Mouse (Mus musculus) ovary, postnatal 10 days (tissue): ENCODE measurements at regions not wholly inside any gene's neighbourhood (a gene's known extent, or its start where the extent isn't known, plus 50 kb on each side); places are given as distances from the start of the nearest gene placed in this dataset.

Experiments
- DNase-seq: peaks from one replicate; pipeline ENCODE4 v3.0.0; 2022; ENCODE audit warnings: low spot score

- DNase-seq, result no peak
These were observed 430.4 kb downstream of the Adgrl2 start for GRCm38 (mm10) chr3:148559752-148560460.

- no peak for DNase-seq
These were observed 431.7 kb downstream of the Adgrl2 start for GRCm38 (mm10) chr3:148558592-148559157.

- DNase-seq, result no peak
These were observed 435.0 kb downstream of the Adgrl2 start for GRCm38 (mm10) chr3:148555324-148555723.

- DNase-seq, result no peak
These were observed 439.6 kb downstream of the Adgrl2 start for GRCm38 (mm10) chr3:148550716-148551115.

GRCm38 (mm10) chr3:148544929-148545328, 445.4 kb downstream of the Adgrl2 start:
- DNase-seq, result no peak

- DNase-seq, result no peak
These were observed 448.1 kb downstream of the Adgrl2 start for GRCm38 (mm10) chr3:148542217-148542616.

- DNase-seq, result no peak
These were observed 452.6 kb downstream of the Adgrl2 start for GRCm38 (mm10) chr3:148537669-148538271.

- no peak for DNase-seq
These were observed 460.5 kb downstream of the Adgrl2 start for GRCm38 (mm10) chr3:148529893-148530292.

GRCm38 (mm10) chr3:148510381-148510780, 480.0 kb downstream of the Adgrl2 start:
- DNase-seq, result no peak

- DNase-seq, result no peak
These were observed 485.4 kb downstream of the Adgrl2 start for GRCm38 (mm10) chr3:148504928-148505327.

GRCm38 (mm10) chr3:148503432-148503831, 486.9 kb downstream of the Adgrl2 start:
- DNase-seq, result no peak

- no peak for DNase-seq
These were observed 488.6 kb downstream of the Adgrl2 start for GRCm38 (mm10) chr3:148501801-148502200.

- DNase-seq, result no peak
These were observed 493.7 kb downstream of the Adgrl2 start for GRCm38 (mm10) chr3:148496672-148497071.

- DNase-seq, result no peak
These were observed 499.1 kb downstream of the Adgrl2 start for GRCm38 (mm10) chr3:148491287-148491686.

- no peak for DNase-seq
These were observed 501.2 kb downstream of the Adgrl2 start for GRCm38 (mm10) chr3:148489201-148489600.

- no peak for DNase-seq
These were observed 502.4 kb downstream of the Adgrl2 start for GRCm38 (mm10) chr3:148487949-148488348.

- DNase-seq, result no peak
These were observed 514.5 kb downstream of the Adgrl2 start for GRCm38 (mm10) chr3:148475862-148476261.

- no peak for DNase-seq
These were observed 517.4 kb downstream of the Adgrl2 start for GRCm38 (mm10) chr3:148472943-148473444.

GRCm38 (mm10) chr3:148465456-148465855, 524.9 kb downstream of the Adgrl2 start:
- no peak for DNase-seq

- no peak for DNase-seq
These were observed 527.6 kb downstream of the Adgrl2 start for GRCm38 (mm10) chr3:148462791-148463190.

- no peak for DNase-seq
These were observed 541.5 kb downstream of the Adgrl2 start for GRCm38 (mm10) chr3:148448888-148449287.

GRCm38 (mm10) chr3:148448465-148448864, 541.9 kb downstream of the Adgrl2 start:
- no peak for DNase-seq

- no peak for DNase-seq
These were observed 543.5 kb downstream of the Adgrl2 start for GRCm38 (mm10) chr3:148446845-148447244.
